Mouse (Mus musculus) embryonic facial prominence, embryonic 10.5 days (tissue): ENCODE data around the gene Vegfb. TPM values are rescaled to one million over a fixed set of nuclear protein-coding genes. Genes with fewer than 3 reads are reported as not detected.

Experiments used
- DNase-seq: peaks from one replicate; pipeline ENCODE4 v3.0.0-alpha.2; 2017; ENCODE audit warnings: low spot score
- H3K27ac ChIP-seq: fragments of 300-500 bp; sonication (generic); replicated peaks from 2 replicates; pipeline ENCODE4 v1.5.1; 2016; ENCODE audit warnings: mild to moderate bottlenecking
- H3K27me3 ChIP-seq: fragments of 300-500 bp; sonication (generic); replicated peaks from 2 replicates; pipeline ENCODE4 v1.6.1; 2016; ENCODE audit warnings: low read depth, mild to moderate bottlenecking; ENCODE audit not compliant: poor library complexity, severe bottlenecking
- H3K36me3 ChIP-seq: fragments of 300-500 bp; sonication (generic); replicated peaks from 2 replicates; pipeline ENCODE4 v1.6.1; 2016; ENCODE audit warnings: mild to moderate bottlenecking, moderate library complexity
- H3K4me1 ChIP-seq: fragments of 300-500 bp; sonication (generic); 2 replicates; pipeline ENCODE4 v1.6.1; 2016
- H3K4me3 ChIP-seq: fragments of 300-500 bp; sonication (generic); 2 replicates; pipeline ENCODE4 v1.5.1; 2016; ENCODE audit warnings: mild to moderate bottlenecking, moderate library complexity
- H3K9me3 ChIP-seq: fragments of 300-500 bp; sonication (generic); 2 replicates; pipeline ENCODE4 v1.6.1; 2016; ENCODE audit warnings: mild to moderate bottlenecking
- WGBS: fragments of 180-500 bp; shearing (Covaris S2); methylation state at CpG from one replicate; pipeline ENCODE4 v1.1.7; 2016; 5-methylcytosine and 5-hydroxymethylcytosine counted together
- polyA plus RNA-seq: library from polyadenylated mRNA; unstranded; fragments of >200 nt; fragmentation: Nextera tagmentation; extraction: Ambion mirVana; gene quantifications from 2 replicates; pipeline ENCODE4 v1.2.1, GENCODE M21; 2016

Gene Vegfb
- polyA plus RNA-seq, 1 experiment from 2014 or later = 36.9 TPM

- peak; percentile 95 for DNase-seq
- peaks cover 17% of the 10 kb centered on the region; the same call in 1 of the 2 replicates for H3K27me3 ChIP-seq
- under 1% methylated on average over 83 of the region's 83 CpGs for WGBS
- peak within 1 kb of the TSS; percentile 96 for H3K27ac ChIP-seq
- peak within 1 kb of the TSS; percentile 93 for H3K4me3 ChIP-seq
- H3K4me1 ChIP-seq = peaks cover 33% of the 10 kb centered on the region
- no peaks in the 10 kb centered on the region for H3K9me3 ChIP-seq
- H3K36me3 ChIP-seq = peaks cover 16% of the 10 kb centered on the region
Measured at GRCm38 (mm10) chr19:6941372-6942248, 45.8 kb downstream of the Vegfb start, which contains the start of gene Bad. Gene Bad (plus strand): TSS chr19:6941861.

- no peak for DNase-seq
- 21% methylated on average over 29 of the region's 29 CpGs for WGBS
- Histone ChIP-seq H3K9me3 (no peaks in the 10 kb centered on the region), H3K27me3 (peaks cover 25% of the 10 kb centered on the region), H3K4me1 (peaks cover 33% of the 10 kb centered on the region), H3K27ac (peak overlapping the region; percentile 96), H3K4me3 (peak overlapping the region; percentile 93), H3K36me3 (peaks cover 10% of the 10 kb centered on the region)
Measured at GRCm38 (mm10) chr19:6940396-6941351, 46.8 kb downstream of the Vegfb start.

GRCm38 (mm10) chr19:6939106-6940002 lies 48.1 kb downstream of the Vegfb start:
- H3K4me3 ChIP-seq = peak overlapping the region; percentile 93
- DNase-seq = no peak
- peaks cover 38% of the 10 kb centered on the region for H3K27me3 ChIP-seq
- H3K36me3 ChIP-seq = no peaks in the 10 kb centered on the region
- H3K4me1 ChIP-seq = peaks cover 34% of the 10 kb centered on the region
- WGBS = 88% methylated on average over 20 of the region's 20 CpGs
- H3K27ac ChIP-seq = no peak overlapping the region
- no peaks in the 10 kb centered on the region for H3K9me3 ChIP-seq

- Histone ChIP-seq H3K9me3 (no peaks in the 10 kb centered on the region), H3K36me3 (no peaks in the 10 kb centered on the region), H3K4me1 (peaks cover 40% of the 10 kb centered on the region), H3K27me3 (peaks cover 54% of the 10 kb centered on the region), H3K4me3 (no peak overlapping the region), H3K27ac (no peak overlapping the region)
- no peak for DNase-seq
- 76% methylated on average over 16 of the region's 16 CpGs for WGBS
Measured at GRCm38 (mm10) chr19:6937541-6938465, 49.6 kb downstream of the Vegfb start.

- no peaks in the 10 kb centered on the region for H3K36me3 ChIP-seq
- 21% methylated on average over 3 of the region's 3 CpGs for WGBS
- no peak overlapping the region for H3K27ac ChIP-seq
- H3K9me3 ChIP-seq = no peaks in the 10 kb centered on the region
- no peak overlapping the region for H3K4me3 ChIP-seq
- peaks cover 33% of the 10 kb centered on the region for H3K4me1 ChIP-seq
- peaks cover 69% of the 10 kb centered on the region for H3K27me3 ChIP-seq
- DNase-seq = no peak
Measured at GRCm38 (mm10) chr19:6936299-6936698, 51.2 kb downstream of the Vegfb start.

GRCm38 (mm10) chr19:6934195-6934977 lies 53.1 kb downstream of the Vegfb start, which contains the start of gene Kcnk4:
Gene Kcnk4 (minus strand): TSS chr19:6934515.
- no peaks in the 10 kb centered on the region for H3K9me3 ChIP-seq
- peak within 1 kb of the TSS; percentile 49 for H3K4me3 ChIP-seq
- H3K27me3 ChIP-seq = peaks cover 81% of the 10 kb centered on the region
- H3K27ac ChIP-seq = no peak within 1 kb of the TSS
- H3K36me3 ChIP-seq = no peaks in the 10 kb centered on the region
- H3K4me1 ChIP-seq = peaks cover 15% of the 10 kb centered on the region
- no peak for DNase-seq
- WGBS = 10% methylated on average over 23 of the region's 23 CpGs

GRCm38 (mm10) chr19:6933436-6934194 lies 53.8 kb downstream of the Vegfb start:
- Histone ChIP-seq H3K4me3 (peak overlapping the region; percentile 49), H3K36me3 (no peaks in the 10 kb centered on the region), H3K27me3 (peaks cover 83% of the 10 kb centered on the region), H3K27ac (no peak overlapping the region), H3K9me3 (no peaks in the 10 kb centered on the region), H3K4me1 (peaks cover 12% of the 10 kb centered on the region)
- 4% methylated on average over 58 of the region's 58 CpGs for WGBS
- peak; percentile 45 for DNase-seq

- Histone ChIP-seq H3K36me3 (no peaks in the 10 kb centered on the region), H3K9me3 (no peaks in the 10 kb centered on the region), H3K4me3 (peak overlapping the region; percentile 49; the same call in 1 of the 2 replicates), H3K27ac (no peak overlapping the region), H3K4me1 (peaks cover 14% of the 10 kb centered on the region), H3K27me3 (peaks cover 84% of the 10 kb centered on the region)
- WGBS = 17% methylated on average over 4 of the region's 4 CpGs
- DNase-seq = no peak
Measured at GRCm38 (mm10) chr19:6933102-6933435, 54.4 kb downstream of the Vegfb start.
